Mouse (Mus musculus): Measurements from ENCODE around the gene Ccnt1. TPM values are rescaled to one million over a fixed set of nuclear protein-coding genes. Genes with fewer than 3 reads are reported as not detected.

Ccnt1 gene
- total RNA-seq, 2 experiments from 2014 or later: 43.8 to 48.3 TPM

DNA sequence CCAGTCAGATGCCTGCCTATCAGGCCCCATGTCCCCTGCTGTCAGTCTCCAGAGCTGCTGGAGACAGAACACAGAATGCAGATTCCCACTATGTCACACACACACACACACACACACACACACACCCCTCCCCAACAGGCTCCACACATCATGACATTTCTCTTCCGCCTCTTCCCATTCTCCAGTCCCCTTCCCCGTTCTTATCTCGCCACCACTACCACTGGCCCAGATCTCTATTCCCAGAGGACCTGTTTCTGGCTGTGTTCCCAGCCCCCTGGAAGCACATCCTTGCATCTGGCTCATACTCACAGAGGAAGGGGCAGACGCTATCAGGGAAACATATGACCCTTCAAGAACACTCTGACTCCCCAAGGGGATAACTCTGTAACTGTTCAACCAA, 36.8 kb upstream of the Ccnt1 start:
- no peak for DNase-seq (ENCODE audit: low spot score in 2 of 2)
- no peak for TF ChIP-seq CTCF (conservative IDR thresholded peaks at IDR 0.05)
- Histone ChIP-seq H3K4me3 (peak overlapping the region; percentile 92), H3K27ac (no peak overlapping the region)

DNA sequence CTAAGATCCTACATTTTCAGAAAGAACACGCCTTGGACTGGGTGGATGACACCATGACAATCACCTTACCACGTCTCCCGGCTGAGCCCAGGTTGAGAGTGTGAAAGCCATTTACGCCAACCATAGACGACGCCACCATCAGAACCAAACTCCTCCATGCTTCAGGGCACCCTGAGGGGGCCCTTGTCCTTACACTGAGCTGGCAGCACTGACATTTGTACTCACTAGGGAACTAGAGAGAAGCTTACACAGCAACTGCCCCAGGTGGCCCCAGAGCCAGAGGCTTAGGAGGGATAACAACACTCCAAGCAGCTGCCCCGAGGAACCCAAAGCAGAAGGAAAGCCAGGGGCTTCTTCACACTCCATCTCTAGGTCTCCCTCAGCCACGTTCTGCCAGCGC, 36.0 kb upstream of the Ccnt1 start:
- Histone ChIP-seq H3K27ac (no peak overlapping the region), H3K4me3 (no peak overlapping the region)
- TF ChIP-seq CTCF (conservative IDR thresholded peaks at IDR 0.05): no peak
- DNase-seq (ENCODE audit: low spot score in 2 of 2): no peak

GRCm38 (mm10) chr15:98606051-98606536, 35.4 kb upstream of the Ccnt1 start:
- Histone ChIP-seq H3K27ac (no peak overlapping the region), H3K4me3 (no peak overlapping the region; the same call in 1 of the 2 replicates)
- no peak for TF ChIP-seq CTCF (conservative IDR thresholded peaks at IDR 0.05)
- no peak for DNase-seq (ENCODE audit: low spot score in 2 of 2)

- H3K27ac ChIP-seq: no peak overlapping the region
- H3K4me3 ChIP-seq: no peak overlapping the region
- DNase-seq (ENCODE audit: low spot score in 2 of 2): no peak
- TF ChIP-seq CTCF (conservative IDR thresholded peaks at IDR 0.05): no peak
These were observed 33.4 kb upstream of the Ccnt1 start for GRCm38 (mm10) chr15:98604041-98604575.

- no peak for TF ChIP-seq CTCF (conservative IDR thresholded peaks at IDR 0.05)
- Histone ChIP-seq H3K4me3 (no peak overlapping the region), H3K27ac (peak overlapping the region; percentile 11; the same call in 1 of the 2 replicates)
- no peak for DNase-seq (ENCODE audit: low spot score in 2 of 2)
These were observed 32.3 kb upstream of the Ccnt1 start for GRCm38 (mm10) chr15:98602921-98603458.

DNA sequence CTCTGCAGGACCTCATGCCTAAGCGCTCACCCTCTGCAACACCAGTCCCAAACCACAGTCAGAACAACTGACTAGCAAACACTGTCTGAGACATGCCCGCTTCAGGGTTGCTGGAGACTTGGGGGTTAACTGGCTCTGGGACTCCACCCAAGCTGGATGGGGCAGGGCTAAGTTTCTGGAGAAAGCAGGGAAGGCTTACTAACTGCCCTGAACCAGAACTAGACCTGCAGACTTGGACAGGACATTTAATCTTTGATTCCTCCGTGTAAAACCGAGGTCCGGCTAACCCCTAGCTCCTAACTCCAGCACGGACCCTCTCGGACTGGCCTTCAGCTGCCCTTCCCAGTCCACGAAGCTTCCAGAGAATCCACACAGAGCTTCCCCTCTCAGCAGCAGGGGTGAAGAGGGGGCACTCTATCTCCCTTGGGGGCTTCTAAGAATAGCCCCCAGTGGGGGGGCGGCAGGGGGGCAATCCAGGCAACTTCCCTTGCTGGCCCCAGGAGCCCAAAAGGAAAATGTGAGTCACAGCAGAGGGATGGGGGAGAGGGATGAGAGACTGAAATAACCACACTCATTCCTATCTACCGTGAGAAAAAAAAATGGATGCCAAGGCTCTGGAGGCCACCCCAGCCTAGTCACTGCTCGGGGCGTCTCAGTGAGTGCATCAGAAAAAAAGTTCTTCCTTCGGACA, 31.6 kb upstream of the Ccnt1 start:
- H3K27ac ChIP-seq: peak overlapping the region; percentile 25; the same call in 1 of the 2 replicates
- no peak overlapping the region; the same call in 1 of the 2 replicates for H3K4me3 ChIP-seq
- TF ChIP-seq CTCF (conservative IDR thresholded peaks at IDR 0.05): no peak
- DNase-seq (ENCODE audit: low spot score in 2 of 2): no peak

GRCm38 (mm10) chr15:98601832-98602190, 31.1 kb upstream of the Ccnt1 start:
- TF ChIP-seq CTCF (conservative IDR thresholded peaks at IDR 0.05): no peak
- Histone ChIP-seq H3K27ac (peak overlapping the region; percentile 25; the same call in 1 of the 2 replicates), H3K4me3 (no peak overlapping the region; the same call in 1 of the 2 replicates)
- no peak for DNase-seq (ENCODE audit: low spot score in 2 of 2)

DNA sequence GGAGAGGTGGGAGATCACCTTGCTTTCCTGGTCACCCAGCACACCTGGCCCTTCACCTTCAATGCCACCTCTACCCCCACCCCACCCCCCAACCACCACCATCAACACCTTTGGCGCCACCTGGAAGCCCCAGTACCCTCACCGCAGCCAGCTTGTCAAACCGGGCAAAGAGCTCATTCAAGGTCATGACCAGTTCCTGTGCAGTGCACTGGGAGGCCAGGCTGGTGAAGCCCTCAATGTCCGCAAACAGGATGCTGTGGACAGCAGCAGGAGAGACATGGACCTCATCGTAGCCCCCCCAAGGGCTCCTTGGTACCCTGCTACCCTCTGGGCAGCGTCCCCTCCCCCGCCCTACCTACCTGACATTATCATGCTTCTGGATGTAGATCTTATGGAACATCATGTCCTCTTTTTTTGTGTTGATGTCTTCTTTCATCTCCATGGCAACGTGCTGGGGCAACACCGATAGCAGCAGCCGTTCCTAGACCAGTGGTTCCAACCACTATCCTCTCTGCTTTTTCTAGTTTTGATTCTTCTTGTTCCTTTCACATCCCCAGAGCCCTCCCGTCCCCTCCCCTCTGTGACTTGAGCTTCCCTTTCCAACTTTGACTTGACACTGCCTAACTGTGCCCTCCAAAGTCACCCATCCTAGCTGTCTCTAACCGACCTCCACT, 29.4 kb upstream of the Ccnt1 start:
- no peak for TF ChIP-seq CTCF (conservative IDR thresholded peaks at IDR 0.05)

GRCm38 (mm10) chr15:98596609-98597008, 25.9 kb upstream of the Ccnt1 start:
- no peak for DNase-seq (ENCODE audit: low spot score in 2 of 2)
- no peak for TF ChIP-seq CTCF (conservative IDR thresholded peaks at IDR 0.05)
- H3K4me3 ChIP-seq: no peak overlapping the region
- no peak overlapping the region for H3K27ac ChIP-seq

More for the DNA sequence above, 29.4 kb upstream of the Ccnt1 start:
- no peak for DNase-seq (ENCODE audit: low spot score in 2 of 2)
- H3K4me3 ChIP-seq: no peak overlapping the region
- 0 out of 2 replicates have a peak overlapping the region, but pooled peaks have one; percentile 10 for H3K27ac ChIP-seq

- DNase-seq (ENCODE audit: low spot score in 2 of 2): no peak
- Histone ChIP-seq H3K27ac (no peak overlapping the region), H3K4me3 (no peak overlapping the region)
- no peak for TF ChIP-seq CTCF (conservative IDR thresholded peaks at IDR 0.05)
These were observed 24.3 kb upstream of the Ccnt1 start for GRCm38 (mm10) chr15:98595049-98595448.

GRCm38 (mm10) chr15:98594193-98594592, 23.5 kb upstream of the Ccnt1 start:
- no peak overlapping the region for H3K4me3 ChIP-seq
- no peak overlapping the region for H3K27ac ChIP-seq
- peak; percentile 48 to 53 for DNase-seq (ENCODE audit: low spot score in 2 of 2)
- no peak for TF ChIP-seq CTCF (conservative IDR thresholded peaks at IDR 0.05)

- TF ChIP-seq CTCF (conservative IDR thresholded peaks at IDR 0.05): no peak
- Histone ChIP-seq H3K27ac (no peak overlapping the region), H3K4me3 (no peak overlapping the region)
- no peak for DNase-seq (ENCODE audit: low spot score in 2 of 2)
These were observed 20.7 kb upstream of the Ccnt1 start for GRCm38 (mm10) chr15:98591396-98591795.

Measured in layer of hippocampus, adult 2 months (tissue).